Mouse (Mus musculus): ENCODE data around the gene Tacc2. TPM values are rescaled to one million over a fixed set of nuclear protein-coding genes. Genes with fewer than 3 reads are reported as not detected.

Tacc2 gene
- polyA plus RNA-seq, 3 experiments from 2014 or later, result 3.7 to 8.8 (median 6.6) TPM

GRCm38 (mm10) chr7:130782501-130783050 lies 205.3 kb downstream of the Tacc2 start:
- ATAC-seq, result no peak

DNA sequence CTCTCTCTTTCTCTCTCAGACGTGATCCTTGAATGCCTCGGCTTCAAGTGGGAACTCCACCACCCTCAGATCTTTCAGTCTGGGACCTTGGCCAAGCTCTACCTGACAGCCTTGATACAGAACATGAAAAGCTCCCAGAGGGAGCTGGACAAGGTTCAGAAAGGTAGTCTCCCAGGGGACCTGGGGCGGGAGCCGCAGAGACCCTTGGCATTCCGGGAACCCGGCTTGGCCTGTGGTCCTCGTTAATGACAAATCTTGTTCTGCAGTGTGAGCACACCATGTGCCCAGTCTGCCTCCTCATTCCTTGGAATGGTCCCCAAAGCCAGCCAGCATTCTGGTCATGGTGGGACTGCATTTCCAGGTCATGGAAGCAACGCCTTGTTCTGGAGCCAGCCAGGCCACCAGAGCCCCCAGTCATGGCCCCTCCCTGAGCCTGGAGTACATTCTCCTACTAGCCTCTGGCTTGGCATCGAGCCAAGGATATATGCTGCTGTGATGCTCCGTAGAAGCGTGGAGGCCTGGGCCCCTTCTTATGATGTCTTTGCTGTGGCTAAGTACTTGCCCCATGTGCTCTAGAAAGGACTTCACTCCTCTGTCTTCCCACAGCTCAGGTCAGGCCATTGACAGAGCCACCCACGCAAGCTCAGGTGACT lies 208.8 kb downstream of the Tacc2 start:
- ATAC-seq, result no peak

DNA sequence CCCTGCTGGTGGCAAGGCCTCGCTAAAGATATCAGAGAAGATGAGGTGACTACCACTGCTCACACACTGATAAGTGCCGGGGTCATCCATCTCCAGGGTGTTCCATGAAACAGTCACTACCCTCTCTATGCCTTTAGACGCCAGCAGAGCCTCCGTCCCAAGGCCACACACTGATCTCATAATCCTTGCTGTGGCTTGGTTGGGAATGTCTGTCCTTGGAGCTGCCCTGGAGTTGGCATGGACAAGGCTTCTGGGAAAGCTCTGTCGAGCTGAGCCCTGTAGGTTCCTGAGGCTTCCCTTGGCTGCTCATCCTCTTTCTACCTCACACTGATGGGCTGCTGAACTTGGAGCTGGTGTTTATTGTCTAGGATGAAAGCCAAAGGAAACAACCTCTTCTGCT lies 209.5 kb downstream of the Tacc2 start:
- ATAC-seq, result no peak

DNA sequence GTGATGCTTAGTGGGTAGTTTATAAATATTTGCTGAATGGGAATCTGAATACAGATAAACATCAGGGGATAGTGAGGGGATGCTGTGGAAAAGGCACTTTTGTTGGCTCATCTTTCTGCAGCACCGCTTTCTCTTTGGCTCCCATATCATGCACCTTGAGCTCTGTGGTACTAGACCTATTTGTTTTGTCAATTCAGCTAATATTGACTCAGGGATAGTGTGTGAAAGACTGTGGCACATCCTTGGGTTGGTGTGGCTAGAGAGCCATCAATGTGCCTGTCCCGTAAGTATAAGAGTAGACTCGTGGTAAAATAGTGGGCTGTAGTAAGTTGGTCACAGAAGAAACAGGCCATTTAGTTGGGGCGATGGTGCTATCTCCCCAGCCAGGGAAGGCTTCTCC lies 210.3 kb downstream of the Tacc2 start:
- ATAC-seq, result no peak

DNA sequence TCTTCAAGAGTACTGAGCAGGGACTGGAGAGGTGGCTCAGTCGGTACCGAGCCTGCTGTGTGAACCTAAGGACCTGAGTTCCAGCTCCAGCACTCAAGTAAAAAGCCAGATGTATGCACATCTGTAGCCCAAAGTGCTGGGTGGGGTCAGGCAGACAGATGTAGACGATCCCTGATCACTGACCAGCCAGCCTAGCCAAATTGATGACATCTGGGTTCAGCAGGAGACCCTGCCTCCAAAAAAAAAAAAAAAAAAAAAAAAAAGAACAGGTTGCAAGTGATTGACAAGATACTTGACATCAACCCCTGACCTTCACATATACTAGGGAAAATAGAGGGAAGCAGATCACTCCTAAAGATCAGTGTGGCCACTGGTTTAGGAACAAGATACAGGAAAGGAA lies 211.7 kb downstream of the Tacc2 start:
- ATAC-seq, result no peak

DNA sequence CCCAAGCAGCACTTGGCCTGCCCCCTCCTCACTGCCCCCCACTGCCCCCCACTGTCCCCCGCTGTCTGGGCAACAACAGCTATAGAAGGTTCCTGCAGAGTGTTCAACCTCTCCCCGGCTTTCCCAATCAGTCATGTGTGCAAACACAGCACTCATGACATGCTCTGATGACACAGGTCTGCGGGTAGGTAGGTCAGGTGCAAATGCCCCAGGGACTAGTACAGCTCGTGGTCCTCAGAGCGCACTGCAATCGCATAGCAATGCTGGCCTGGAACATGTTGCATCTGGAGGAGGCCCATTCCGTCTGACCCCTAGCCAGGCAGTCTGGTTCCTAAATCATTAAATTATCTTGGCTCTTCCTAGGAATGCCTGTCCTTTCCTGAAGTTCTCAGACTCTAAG lies 212.2 kb downstream of the Tacc2 start:
- no peak for ATAC-seq

- no peak for ATAC-seq
These were observed 216.4 kb downstream of the Tacc2 start for GRCm38 (mm10) chr7:130793671-130794070.

DNA sequence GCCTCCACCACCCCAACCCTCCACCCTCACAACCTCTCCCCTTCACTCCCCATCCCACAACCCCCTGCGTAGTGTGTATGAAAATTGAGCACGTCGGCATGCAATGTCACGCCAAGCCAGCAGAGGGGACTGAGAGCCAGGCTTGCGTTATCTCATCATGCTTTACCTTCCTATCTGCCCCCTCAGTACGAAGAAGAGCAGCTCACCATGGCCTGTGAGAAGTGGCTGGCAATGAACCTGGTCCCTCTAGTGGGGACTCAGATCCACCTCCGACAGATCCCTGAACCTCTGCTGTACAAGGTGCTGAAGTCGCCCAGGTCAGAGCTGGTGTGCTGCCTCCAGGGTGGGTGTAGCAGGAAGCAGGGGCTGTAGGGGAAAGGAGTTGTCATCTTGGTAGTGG lies 219.5 kb downstream of the Tacc2 start:
- peak; percentile 18 for ATAC-seq

- no peak for ATAC-seq
These were observed 220.3 kb downstream of the Tacc2 start for GRCm38 (mm10) chr7:130797524-130797923.

- no peak for ATAC-seq
These were observed 222.2 kb downstream of the Tacc2 start for GRCm38 (mm10) chr7:130799418-130799817.

GRCm38 (mm10) chr7:130800681-130801080 lies 223.4 kb downstream of the Tacc2 start:
- peak; percentile 73 for ATAC-seq

GRCm38 (mm10) chr7:130801811-130802210 lies 224.6 kb downstream of the Tacc2 start:
- ATAC-seq, result peak; percentile 82

DNA sequence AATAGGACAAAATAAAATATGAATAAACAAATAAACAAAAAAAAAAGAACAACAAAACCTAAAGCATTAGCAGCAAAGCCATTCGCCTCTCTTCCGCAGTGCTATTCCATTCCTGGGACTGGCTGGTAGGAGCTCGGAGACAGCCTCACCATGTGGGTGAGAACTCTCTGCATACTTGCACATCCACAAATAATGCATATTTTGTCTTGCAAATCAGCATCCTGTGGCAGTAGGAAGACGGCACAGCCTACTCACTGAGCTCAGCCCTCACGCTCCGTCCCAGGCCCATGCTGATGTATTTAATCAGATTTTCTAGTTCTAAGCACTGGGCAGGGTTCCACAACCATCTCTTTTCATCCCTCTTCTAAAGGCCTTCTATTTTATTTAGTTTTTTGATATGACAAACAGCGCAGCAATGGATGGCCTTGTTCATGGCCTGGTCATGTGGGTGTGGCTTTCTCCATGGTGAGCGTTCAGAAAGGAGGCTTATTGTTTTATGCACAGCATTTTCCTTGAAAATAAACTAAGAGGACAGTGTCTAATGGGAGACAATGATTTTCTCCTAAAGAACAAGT lies 226.1 kb downstream of the Tacc2 start:
- ATAC-seq, result no peak

DNA sequence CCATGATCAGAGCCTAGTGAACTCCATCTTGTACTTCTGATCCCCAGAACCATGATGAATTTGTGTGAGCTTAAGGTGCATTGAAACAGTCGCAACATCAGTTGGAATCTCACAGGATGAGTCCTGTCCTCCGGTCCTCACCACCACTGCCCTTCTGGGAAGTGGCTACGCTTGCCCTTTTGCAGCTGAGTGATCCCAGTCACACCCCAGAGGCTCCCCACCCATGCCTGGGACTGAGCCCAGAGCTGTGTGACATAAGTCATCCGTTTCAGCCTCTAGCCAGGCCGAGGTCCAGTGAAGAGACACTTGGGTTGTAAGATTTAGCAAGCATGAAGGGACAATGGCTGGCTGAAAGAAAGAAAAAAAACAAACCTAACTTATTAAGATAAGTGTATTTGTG lies 227.8 kb downstream of the Tacc2 start:
- ATAC-seq, result no peak

- no peak for ATAC-seq
These were observed 230.5 kb downstream of the Tacc2 start for GRCm38 (mm10) chr7:130807749-130808148.

- ATAC-seq, result no peak
These were observed 231.5 kb downstream of the Tacc2 start for GRCm38 (mm10) chr7:130808694-130809093.

- no peak for ATAC-seq
These were observed 233.0 kb downstream of the Tacc2 start for GRCm38 (mm10) chr7:130810238-130810637.

GRCm38 (mm10) chr7:130812407-130812806 lies 235.2 kb downstream of the Tacc2 start:
- peak; percentile 66 for ATAC-seq

Other genes starting within 250 kb of the Tacc2 start
- 10 to 100 TPM; 36.9 to 50.5 (median 42.6) TPM for gene Ate1, start 57.1 kb upstream of the Tacc2 start, polyA plus RNA-seq (2017; shearing (Covaris generic))
- gene Nsmce4a, start 4.3 kb upstream of the Tacc2 start, polyA plus RNA-seq (2017; shearing (Covaris generic)), result 10 to 100 TPM; 10.5 to 15.3 (median 13.5) TPM
- gene Btbd16, start 196.6 kb downstream of the Tacc2 start, polyA plus RNA-seq (2017; shearing (Covaris generic)), result 1 to 10 TPM; 2.1 to 7.9 (median 7.2) TPM

All from inflammation-experienced regulatory T-cells, adult 6 months (primary cell).